Mouse (Mus musculus): ENCODE results near the gene Txnrd1.

- TF ChIP-seq CTCF (conservative IDR thresholded peaks at IDR 0.05; ENCODE audit: insufficient read depth, insufficient read length, low read depth, low read length) (no peak), POLR2A (IDR thresholded peaks at IDR 0.05; ENCODE audit: low read depth, low read length) (no peak)
These were observed 16.1 kb downstream of the Txnrd1 start for GRCm38 (mm10) chr10:82849686-82850353.
